Mouse (Mus musculus) liver, postnatal 0 days (tissue): Measurements from ENCODE around the gene Haus6. TPM values are rescaled to one million over a fixed set of nuclear protein-coding genes. Genes with fewer than 3 reads are reported as not detected.
A peak's percentile ranks its signal among the peaks of the same experiment; 100 is the strongest.
"Not testable (repeated sequence)": the region's sequence is repeated elsewhere in the genome, so short reads cannot be mapped to it uniquely, and the experiment has no call there.

ENCODE experiments used
- ATAC-seq: fragments of 200-750 bp; cut with Nextera tagmentation; 2 replicates; pipeline ENCODE4 v1.8.0; 2017; ENCODE audit warnings: mild to moderate bottlenecking, moderate library complexity
- DNase-seq: peaks from one replicate; pipeline ENCODE4 v3.0.0-alpha.2; 2016
- H3K27ac ChIP-seq: fragments of 300-500 bp; sonication (generic); 2 replicates; pipeline ENCODE4 v1.5.1; 2014; ENCODE audit warnings: antibody characterized with exemption, moderate library complexity, mild to moderate bottlenecking, low read depth
- H3K27me3 ChIP-seq: fragments of 300-500 bp; sonication (generic); 2 replicates; pipeline ENCODE4 v1.6.1; 2014; ENCODE audit warnings: low read length, control low read depth, mixed read lengths; ENCODE audit not compliant: insufficient read depth
- H3K36me3 ChIP-seq: fragments of 300-500 bp; sonication (generic); replicated peaks from 2 replicates; pipeline ENCODE4 v1.6.1; 2014; ENCODE audit warnings: mild to moderate bottlenecking, control low read depth, low read length, moderate library complexity, mixed read lengths; ENCODE audit not compliant: insufficient read depth
- H3K4me1 ChIP-seq: fragments of 300-500 bp; sonication (generic); 2 replicates; pipeline ENCODE4 v1.6.1; 2014; ENCODE audit warnings: antibody characterized with exemption, mild to moderate bottlenecking, control low read depth; ENCODE audit not compliant: insufficient read depth
- H3K4me2 ChIP-seq: fragments of 300-500 bp; sonication (generic); 2 replicates; pipeline ENCODE4 v1.6.1; 2014; ENCODE audit warnings: low read depth, mild to moderate bottlenecking, low read length, moderate library complexity, mixed read lengths
- H3K4me3 ChIP-seq: fragments of 300-500 bp; sonication (generic); 2 replicates; pipeline ENCODE4 v1.5.1; 2014; ENCODE audit warnings: low read depth, low read length
- H3K9ac ChIP-seq: fragments of 300-500 bp; sonication (generic); replicated peaks from 2 replicates; pipeline ENCODE4 v1.6.1; 2014; ENCODE audit warnings: mild to moderate bottlenecking, moderate library complexity
- H3K9me3 ChIP-seq: fragments of 300-500 bp; sonication (generic); 2 replicates; pipeline ENCODE4 v1.6.1; 2016; ENCODE audit warnings: mild to moderate bottlenecking, control low read depth, low read length, mixed read lengths
- CTCF ChIP-seq: sonication (generic); IDR thresholded peaks from 2 replicates; pipeline ENCODE4 v1.5.1; 2016; ENCODE audit warnings: antibody characterized with exemption, low read depth
- EP300 ChIP-seq: IDR thresholded peaks from 2 replicates; pipeline ENCODE4 v1.6.1; 2016; ENCODE audit warnings: antibody characterized with exemption, low read depth, mild to moderate bottlenecking
- WGBS: fragments of 180-500 bp; shearing (Covaris S2); extraction: QIAGEN DNeasy Blood & Tissue Kit; methylation state at CpG from one replicate; pipeline ENCODE4 v1.1.7; 2014; ENCODE audit not compliant: insufficient replicate concordance; 5-methylcytosine and 5-hydroxymethylcytosine counted together
- polyA plus RNA-seq: library from polyadenylated mRNA; unstranded; fragments of >200 nt; fragmentation: Nextera tagmentation; extraction: Ambion mirVana; gene quantifications from 2 replicates; pipeline ENCODE4 v1.2.1, GENCODE M21; 2015

The Haus6 gene
- polyA plus RNA-seq, 1 experiment from 2014 or later, result 5.9 TPM

DNA sequence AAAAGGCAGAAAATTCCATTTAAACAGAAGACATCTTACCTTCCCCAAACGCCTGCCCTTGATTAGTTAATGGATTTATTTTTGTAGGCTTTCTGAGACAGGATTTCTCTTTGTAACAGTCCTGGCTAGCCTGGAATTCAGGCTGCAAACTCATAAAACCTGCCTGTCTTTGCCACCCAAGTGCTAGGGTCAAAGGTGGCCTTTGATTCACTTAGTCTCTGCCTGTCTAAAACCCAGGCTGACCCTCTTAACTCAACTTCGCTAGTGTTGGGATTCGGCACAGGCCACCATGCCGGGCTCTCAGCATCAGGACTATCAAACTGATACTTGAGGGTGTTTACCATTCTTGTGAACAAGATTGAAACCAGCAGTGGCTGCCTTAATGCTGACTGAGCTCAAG lies 20.0 kb upstream of the Haus6 start:
- Histone ChIP-seq H3K27me3 (no peaks in the 10 kb centered on the region), H3K9ac (no peak overlapping the region), H3K27ac (no peak overlapping the region), H3K36me3 (no peaks in the 10 kb centered on the region), H3K4me2 (no peak overlapping the region), H3K4me1 (no peaks in the 10 kb centered on the region), H3K9me3 (no peaks in the 10 kb centered on the region), H3K4me3 (no peak overlapping the region)
- ATAC-seq, result no peak
- 79% methylated on average over 4 of the region's 4 CpGs for WGBS
- TF ChIP-seq EP300 (no peak), CTCF (no peak)
- DNase-seq, result no peak

DNA sequence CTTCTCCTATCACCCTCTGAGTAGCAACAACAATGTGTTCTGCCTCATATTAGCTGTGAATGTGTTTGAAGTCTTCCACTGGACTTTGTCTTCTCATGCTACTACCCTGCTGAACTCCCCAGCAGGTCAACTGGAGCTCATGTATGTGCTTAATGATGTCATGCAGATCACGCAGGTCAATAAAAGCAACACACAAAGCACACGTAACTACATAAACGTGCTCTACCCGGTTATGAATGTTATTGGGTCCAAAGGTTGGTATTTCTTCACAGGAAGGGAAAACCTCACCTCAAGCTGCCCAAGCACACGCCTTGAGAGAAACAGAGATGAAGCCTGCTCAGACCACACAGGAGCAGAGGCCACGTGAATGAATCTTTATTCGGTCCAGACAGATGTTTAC lies 14.6 kb upstream of the Haus6 start:
- ATAC-seq, result peak; percentile 98
- peak overlapping the region; percentile 55 for H3K27ac ChIP-seq
- 63% methylated on average over 7 of the region's 7 CpGs for WGBS
- not testable (repeated sequence) for H3K27me3 ChIP-seq, H3K4me2 ChIP-seq, H3K9ac ChIP-seq, DNase-seq, H3K4me3 ChIP-seq, H3K36me3 ChIP-seq, H3K4me1 ChIP-seq, H3K9me3 ChIP-seq
- peak; percentile 43; the same call in 1 of the 2 replicates for TF ChIP-seq EP300

DNA sequence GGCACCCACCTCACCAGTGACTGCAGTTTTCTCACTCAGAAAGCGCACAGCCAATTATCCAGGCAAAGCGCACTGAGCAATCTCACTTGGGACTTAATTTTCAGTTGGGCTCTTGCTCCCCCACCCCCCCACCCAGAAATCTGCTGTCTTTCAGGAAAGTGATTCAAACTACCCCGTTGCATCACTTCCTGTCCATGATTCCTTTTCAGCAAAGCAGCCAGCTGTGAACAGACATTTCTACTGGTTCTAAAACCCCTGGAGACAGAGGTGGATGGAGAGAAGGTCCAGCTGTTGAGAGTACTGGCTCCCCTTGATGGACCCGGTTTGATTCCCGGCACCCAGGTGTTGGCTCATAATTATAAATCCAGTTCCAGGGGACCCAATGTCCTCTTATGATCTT lies 13.6 kb upstream of the Haus6 start:
- no peaks in the 10 kb centered on the region for H3K27me3 ChIP-seq
- H3K4me2 ChIP-seq, result no peak overlapping the region
- no peak for TF ChIP-seq CTCF
- no peak for TF ChIP-seq EP300
- no peaks in the 10 kb centered on the region for H3K36me3 ChIP-seq
- DNase-seq (no peak), ATAC-seq (no peak)
- no peaks in the 10 kb centered on the region for H3K4me1 ChIP-seq
- 70% methylated on average over 5 of the region's 5 CpGs for WGBS
- H3K27ac ChIP-seq, result no peak overlapping the region
- H3K9me3 ChIP-seq, result no peaks in the 10 kb centered on the region
- no peak overlapping the region for H3K9ac ChIP-seq
- no peak overlapping the region for H3K4me3 ChIP-seq

DNA sequence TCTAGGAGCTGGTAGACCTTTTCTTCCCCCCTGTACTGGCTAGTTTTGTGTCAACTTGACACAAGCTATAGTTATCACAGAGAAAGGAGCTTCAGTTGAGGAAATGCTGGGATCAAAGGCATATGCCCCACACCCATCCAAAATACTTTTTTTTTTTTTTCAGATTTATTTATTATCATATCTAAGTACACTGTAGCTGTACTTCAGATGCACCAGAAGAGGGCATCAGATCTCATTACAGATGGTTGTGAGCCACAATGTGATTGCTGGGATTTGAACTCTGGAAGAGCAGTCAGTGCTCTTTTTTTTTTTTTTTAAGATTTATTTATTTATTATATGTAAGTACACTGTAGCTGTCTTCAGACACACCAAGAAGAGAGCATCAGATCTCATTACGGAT lies 10.7 kb upstream of the Haus6 start:
- H3K36me3 ChIP-seq, ATAC-seq, H3K27ac ChIP-seq, H3K9me3 ChIP-seq, H3K4me3 ChIP-seq, DNase-seq, H3K4me1 ChIP-seq, H3K27me3 ChIP-seq, H3K4me2 ChIP-seq, H3K9ac ChIP-seq: not testable (repeated sequence)
- TF ChIP-seq CTCF, result peak; percentile 25
- WGBS, result 95% methylated on average over 1 of the region's 1 CpGs

DNA sequence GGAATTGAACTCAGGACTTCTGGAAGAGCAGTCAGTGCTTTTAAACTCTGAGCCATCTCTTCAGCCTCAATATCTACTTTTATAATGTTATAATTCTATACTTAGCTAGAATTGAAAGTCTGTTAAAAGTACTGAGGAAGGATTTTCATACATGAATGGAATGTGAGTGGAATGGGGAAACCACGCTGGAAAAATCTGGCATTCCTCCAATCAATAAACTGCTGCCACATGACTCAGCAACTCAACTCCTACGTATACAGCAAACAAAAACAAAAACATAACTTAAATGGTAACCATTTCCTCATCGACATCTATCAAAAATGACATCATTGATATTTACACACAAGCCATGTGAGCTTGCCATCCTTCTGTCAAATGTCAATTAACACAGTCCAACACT lies 10.3 kb upstream of the Haus6 start:
- ATAC-seq, result no peak
- H3K4me2 ChIP-seq, result no peak overlapping the region
- no peaks in the 10 kb centered on the region for H3K9me3 ChIP-seq
- 69% methylated on average over 3 of the region's 3 CpGs for WGBS
- TF ChIP-seq CTCF, result no peak
- TF ChIP-seq EP300, result no peak
- DNase-seq, result no peak
- no peak overlapping the region for H3K9ac ChIP-seq
- H3K27ac ChIP-seq, result no peak overlapping the region
- no peak overlapping the region for H3K4me3 ChIP-seq
- no peaks in the 10 kb centered on the region for H3K4me1 ChIP-seq
- no peaks in the 10 kb centered on the region for H3K27me3 ChIP-seq
- no peaks in the 10 kb centered on the region for H3K36me3 ChIP-seq

DNA sequence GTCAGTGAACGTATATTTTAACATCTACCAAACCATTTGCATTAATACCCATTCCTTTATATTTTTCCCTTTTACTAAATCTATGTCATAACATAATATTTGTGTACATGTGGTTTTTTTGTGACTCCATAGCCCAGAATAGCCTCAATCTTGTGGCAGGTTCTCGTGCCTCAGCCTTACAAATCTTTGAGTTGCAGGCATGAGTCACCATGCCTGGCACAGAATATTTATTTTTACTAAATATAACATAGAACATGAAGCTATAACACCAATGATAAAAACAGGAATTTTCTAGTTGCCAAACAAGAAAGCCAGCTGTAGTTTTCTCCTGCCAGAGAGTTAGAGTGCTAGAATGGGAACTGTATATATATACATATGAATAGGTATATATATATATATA lies 8.7 kb upstream of the Haus6 start:
- Histone ChIP-seq H3K4me1 (no peaks in the 10 kb centered on the region), H3K9ac (no peak overlapping the region), H3K27me3 (no peaks in the 10 kb centered on the region), H3K27ac (no peak overlapping the region), H3K9me3 (no peaks in the 10 kb centered on the region), H3K4me2 (no peak overlapping the region), H3K36me3 (no peaks in the 10 kb centered on the region), H3K4me3 (no peak overlapping the region)
- DNase-seq (no peak), ATAC-seq (no peak)
- whole genome bisulfite sequencing, result 62% methylated on average over 2 of the region's 2 CpGs
- TF ChIP-seq EP300 (no peak), CTCF (no peak)

DNA sequence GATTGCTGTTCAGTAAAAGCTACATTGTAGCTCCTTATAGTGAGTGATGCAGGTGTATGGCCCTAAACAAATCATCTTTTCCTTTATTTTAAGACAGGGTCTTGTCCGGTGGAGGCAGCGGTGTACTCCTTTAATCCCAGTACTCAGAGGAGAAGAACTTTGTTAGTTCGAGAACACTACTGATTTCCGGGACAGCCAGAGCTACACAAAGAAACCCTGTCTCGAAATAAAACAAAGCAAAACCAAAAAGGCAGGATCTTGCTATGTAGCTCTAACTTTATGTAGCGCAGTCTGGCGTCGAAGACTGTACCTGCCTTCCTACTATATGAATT lies 400 bp upstream of the Haus6 start:
- Histone ChIP-seq H3K27me3 (no peaks in the 10 kb centered on the region), H3K27ac (peak overlapping the region; percentile 86)

More for the DNA sequence above, 400 bp upstream of the Haus6 start:
- H3K9ac ChIP-seq, result peak overlapping the region; percentile 91
- no peaks in the 10 kb centered on the region for H3K9me3 ChIP-seq
- 0 out of 2 replicates have a peak, but pooled peaks cover 2% of the 10 kb centered on the region for H3K36me3 ChIP-seq
- H3K4me2 ChIP-seq, result peak overlapping the region; percentile 96
- TF ChIP-seq CTCF (no peak), EP300 (no peak)
- whole genome bisulfite sequencing, result 32% methylated on average over 8 of the region's 8 CpGs
- H3K4me3 ChIP-seq, result peak overlapping the region; percentile 97
- ATAC-seq, result no peak
- peaks cover 7% of the 10 kb centered on the region; the same call in 1 of the 2 replicates for H3K4me1 ChIP-seq
- no peak for DNase-seq
